Mouse (Mus musculus) MEL (cell line): ENCODE results near the gene Timm29. TPM values are rescaled to one million over a fixed set of nuclear protein-coding genes. Genes with fewer than 3 reads are reported as not detected.
A peak's percentile ranks its signal among the peaks of the same experiment; 100 is the strongest.

Source experiments
- DNase-seq: peaks from one replicate; pipeline ENCODE4 v3.0.0; 2011; ENCODE audit warnings: low read depth, low spot score
- H3K27ac ChIP-seq: 2 replicates; pipeline ENCODE4 v1.5.1; 2012; ENCODE audit warnings: low read depth, mild to moderate bottlenecking, control low read depth, low read length, moderate library complexity; ENCODE audit not compliant: control insufficient read depth
- H3K27me3 ChIP-seq, 2 experiments: fragments of 150-350 bp in 1 of 2; sonication (generic) in 1 of 2; 2 replicates each; pipeline ENCODE4 v1.6.1; 2012; ENCODE audit warnings: low read length in 2 of 2, mild to moderate bottlenecking in 2 of 2, improper control_type of control experiment in 1 of 2, moderate library complexity in 1 of 2; ENCODE audit not compliant: insufficient read depth in 2 of 2, control insufficient read depth in 1 of 2
- H3K36me3 ChIP-seq, 2 experiments: 2 replicates each; pipeline ENCODE4 v1.6.1; 2012 to 2014; ENCODE audit warnings: low read length in 2 of 2, improper control_type of control experiment in 1 of 2, inconsistent platforms in 1 of 2, mild to moderate bottlenecking in 1 of 2; ENCODE audit not compliant: insufficient read depth in 2 of 2, control insufficient read depth in 1 of 2
- H3K4me1 ChIP-seq, 2 experiments: fragments of 150-350 bp in 1 of 2; sonication (generic) in 1 of 2; 2 replicates each; pipeline ENCODE4 v1.6.1; 2012; ENCODE audit warnings: low read length in 2 of 2, improper control_type of control experiment in 1 of 2, mild to moderate bottlenecking in 1 of 2; ENCODE audit not compliant: insufficient read depth in 2 of 2, control insufficient read depth in 1 of 2
- H3K4me3 ChIP-seq, 2 experiments: fragments of 150-350 bp in 1 of 2; sonication (generic) in 1 of 2; 2 replicates each; pipeline ENCODE4 v1.5.1; 2012; ENCODE audit warnings: low read depth in 2 of 2, low read length in 2 of 2, mild to moderate bottlenecking in 2 of 2, moderate library complexity in 2 of 2, control low read depth in 1 of 2, improper control_type of control experiment in 1 of 2; ENCODE audit not compliant: control insufficient read depth in 1 of 2, insufficient read depth in 1 of 2
- H3K79me2 ChIP-seq: 2 replicates; pipeline ENCODE4 v1.6.1; 2012; ENCODE audit warnings: mild to moderate bottlenecking, low read length, moderate library complexity; ENCODE audit not compliant: control insufficient read depth, poor library complexity, insufficient read depth
- H3K9ac ChIP-seq: 2 replicates; pipeline ENCODE4 v1.6.1; 2012; ENCODE audit warnings: low read depth, mild to moderate bottlenecking, control low read depth, low read length, moderate library complexity; ENCODE audit not compliant: control insufficient read depth, poor library complexity, severe bottlenecking
- H3K9me3 ChIP-seq: fragments of 150-350 bp; sonication (generic); replicated peaks from 2 replicates; pipeline ENCODE4 v1.6.1; 2012; ENCODE audit warnings: mild to moderate bottlenecking, low read length, improper control_type of control experiment, moderate library complexity; ENCODE audit not compliant: insufficient read depth
- CHD1 ChIP-seq: IDR thresholded peaks from 2 replicates; pipeline ENCODE4 v1.6.1; 2012; ENCODE audit warnings: low read depth, mild to moderate bottlenecking, inconsistent platforms, low read length, improper control_type of control experiment
- CHD2 ChIP-seq: IDR thresholded peaks from 2 replicates; pipeline ENCODE4 v1.6.1; 2011; ENCODE audit warnings: low read length, improper control_type of control experiment
- CTCF ChIP-seq, 3 experiments: IDR thresholded peaks in 2 of 3; conservative IDR thresholded peaks in 1 of 3; 2 replicates each; pipeline ENCODE4 v1.5.1; 2011 to 2012; ENCODE audit warnings: low read length in 3 of 3, low read depth in 2 of 3, mild to moderate bottlenecking in 2 of 3, improper control_type of control experiment in 1 of 3, inconsistent platforms in 1 of 3, mixed read lengths in 1 of 3, moderate library complexity in 1 of 3; ENCODE audit not compliant: control insufficient read depth in 1 of 3, insufficient read depth in 1 of 3, poor library complexity in 1 of 3, severe bottlenecking in 1 of 3
- ELF1 ChIP-seq: IDR thresholded peaks from 2 replicates; pipeline ENCODE4 v1.6.1; 2014; ENCODE audit warnings: low read depth, mild to moderate bottlenecking, inconsistent platforms, low read length, improper control_type of control experiment, moderate library complexity
- EP300 ChIP-seq, 2 experiments: IDR thresholded peaks; 2 replicates each; pipeline ENCODE4 v1.6.1; 2011; ENCODE audit warnings: improper control_type of control experiment in 2 of 2, low read length in 2 of 2, low read depth in 1 of 2, mild to moderate bottlenecking in 1 of 2
- GABPA ChIP-seq: IDR thresholded peaks from 2 replicates; pipeline ENCODE4 v1.6.1; 2012; ENCODE audit warnings: low read depth, mild to moderate bottlenecking, inconsistent platforms, low read length, improper control_type of control experiment, moderate library complexity
- GATA1 ChIP-seq: IDR thresholded peaks from 2 replicates; pipeline ENCODE4 v1.6.1; 2011; ENCODE audit warnings: low read depth, low read length, improper control_type of control experiment
- HCFC1 ChIP-seq: IDR thresholded peaks from 2 replicates; pipeline ENCODE4 v1.6.1; 2012; ENCODE audit warnings: low read depth, mild to moderate bottlenecking, inconsistent platforms, low read length, improper control_type of control experiment, moderate library complexity
- JUND ChIP-seq: IDR thresholded peaks from 2 replicates; pipeline ENCODE4 v1.6.1; 2011; ENCODE audit warnings: low read depth, mild to moderate bottlenecking, improper control_type of control experiment, low read length
- KAT2A ChIP-seq: conservative IDR thresholded peaks from 2 replicates; pipeline ENCODE4 v1.6.1; 2012; ENCODE audit warnings: low read depth, low read length, improper control_type of control experiment, inconsistent platforms
- MAX ChIP-seq: IDR thresholded peaks from 2 replicates; pipeline ENCODE4 v1.6.1; 2011; ENCODE audit warnings: low read length, improper control_type of control experiment
- MEF2A ChIP-seq: IDR thresholded peaks from 2 replicates; pipeline ENCODE4 v1.6.1; 2014; ENCODE audit warnings: low read depth, mild to moderate bottlenecking, inconsistent platforms, low read length, improper control_type of control experiment; ENCODE audit not compliant: poor library complexity, insufficient replicate concordance, severe bottlenecking; ENCODE audit errors: extremely low read depth
- MXI1 ChIP-seq: IDR thresholded peaks from 2 replicates; pipeline ENCODE4 v1.6.1; 2011; ENCODE audit warnings: mild to moderate bottlenecking, low read depth, low read length, improper control_type of control experiment
- MYC ChIP-seq: IDR thresholded peaks from 2 replicates; pipeline ENCODE4 v1.6.1; 2011; ENCODE audit warnings: low read depth, mild to moderate bottlenecking, low read length, improper control_type of control experiment, moderate library complexity
- NELFE ChIP-seq: IDR thresholded peaks from 2 replicates; pipeline ENCODE4 v1.6.1; 2011; ENCODE audit warnings: low read depth, low read length, improper control_type of control experiment
- NRF1 ChIP-seq: IDR thresholded peaks from 2 replicates; pipeline ENCODE4 v1.6.1; 2014; ENCODE audit warnings: low read depth, mild to moderate bottlenecking, inconsistent platforms, low read length, improper control_type of control experiment, moderate library complexity; ENCODE audit not compliant: poor library complexity, insufficient read depth, severe bottlenecking
- POLR2A ChIP-seq, 2 experiments: IDR thresholded peaks; 2 replicates each; pipeline ENCODE4 v1.6.1; 2011 to 2012; ENCODE audit warnings: low read length in 2 of 2, mild to moderate bottlenecking in 2 of 2, control low read depth in 1 of 2, improper control_type of control experiment in 1 of 2, low read depth in 1 of 2, moderate library complexity in 1 of 2; ENCODE audit not compliant: control insufficient read depth in 1 of 2, insufficient read depth in 1 of 2, poor library complexity in 1 of 2
- POLR2AphosphoS2 ChIP-seq: IDR thresholded peaks from 2 replicates; pipeline ENCODE4 v1.6.1; 2011; ENCODE audit warnings: low read length, improper control_type of control experiment
- POLR2AphosphoS5 ChIP-seq: IDR thresholded peaks from 2 replicates; pipeline ENCODE4 v1.6.1; 2012; ENCODE audit warnings: low read depth, borderline replicate concordance, mild to moderate bottlenecking, inconsistent platforms, low read length, moderate library complexity, mixed read lengths
- RAD21 ChIP-seq: IDR thresholded peaks from 2 replicates; pipeline ENCODE4 v1.6.1; 2011; ENCODE audit warnings: mild to moderate bottlenecking, low read depth, low read length, improper control_type of control experiment
- RCOR1 ChIP-seq: IDR thresholded peaks from 2 replicates; pipeline ENCODE4 v1.6.1; 2012; ENCODE audit warnings: low read depth, mild to moderate bottlenecking, inconsistent platforms, low read length, improper control_type of control experiment
- SIN3A ChIP-seq: IDR thresholded peaks from 2 replicates; pipeline ENCODE4 v1.6.1; 2012; ENCODE audit warnings: low read length, improper control_type of control experiment, inconsistent platforms
- SMC3 ChIP-seq: IDR thresholded peaks from 2 replicates; pipeline ENCODE4 v1.6.1; 2011; ENCODE audit warnings: low read depth, low read length, improper control_type of control experiment
- TAL1 ChIP-seq: IDR thresholded peaks from 2 replicates; pipeline ENCODE4 v1.6.1; 2012; ENCODE audit warnings: mild to moderate bottlenecking, inconsistent platforms, low read length, moderate library complexity, mixed read lengths
- TBP ChIP-seq: IDR thresholded peaks from 2 replicates; pipeline ENCODE4 v1.8.0; 2011; ENCODE audit warnings: low read depth, low read length, improper control_type of control experiment
- TCF12 ChIP-seq: IDR thresholded peaks from 2 replicates; pipeline ENCODE4 v1.6.1; 2014; ENCODE audit warnings: low read depth, mild to moderate bottlenecking, inconsistent platforms, low read length, improper control_type of control experiment, moderate library complexity
- UBTF ChIP-seq: IDR thresholded peaks from 2 replicates; pipeline ENCODE4 v1.6.1; 2012; ENCODE audit warnings: low read depth, mild to moderate bottlenecking, inconsistent platforms, low read length, improper control_type of control experiment, moderate library complexity, borderline replicate concordance; ENCODE audit not compliant: insufficient read depth
- ZC3H11A ChIP-seq: IDR thresholded peaks from 2 replicates; pipeline ENCODE4 v1.6.1; 2012; ENCODE audit warnings: low read depth, mild to moderate bottlenecking, inconsistent platforms, low read length, improper control_type of control experiment
- ZNF384 ChIP-seq: IDR thresholded peaks from 2 replicates; pipeline ENCODE4 v1.6.1; 2012; ENCODE audit warnings: low read depth, mild to moderate bottlenecking, inconsistent platforms, low read length, improper control_type of control experiment
- polyA plus RNA-seq, 2 experiments: library from polyadenylated mRNA; stranded (reverse) in 1 of 2; unstranded in 1 of 2; fragments of >175 nt in 1 of 2; fragments of >200 nt in 1 of 2; gene quantifications; 2 replicates each; pipeline versions ENCODE4 v1.2.1 to v1.2.4; 2012; ENCODE audit warnings: low replicate concordance in 2 of 2, low read depth in 1 of 2; ENCODE audit not compliant: insufficient read length in 2 of 2, insufficient read depth in 1 of 2, missing spikeins in 1 of 2
- total RNA-seq: library from RNA; depleted of rRNA; stranded (reverse); fragments of 300-350 nt; gene quantifications from 2 replicates; pipeline ENCODE4 v1.2.3, GENCODE M21; 2012

Timm29 gene
- total and polyA plus RNA-seq, 3 experiments, result 45.8 to 163 (median 87.9) TPM

GRCm38 (mm10) chr9:21627145-21627795, 34.7 kb downstream of the Timm29 start:
- H3K9ac ChIP-seq, result no peak overlapping the region
- no peak for DNase-seq
- peaks cover 2 to 24% of the 10 kb centered on the region in 2 experiments; a peak in 3 of 4 replicates for H3K36me3 ChIP-seq
- H3K27me3 ChIP-seq, result no peaks in the 10 kb centered on the region
- H3K4me1 ChIP-seq, result no peaks in the 10 kb centered on the region
- no peak overlapping the region for H3K4me3 ChIP-seq
- H3K9me3 ChIP-seq, result no peaks in the 10 kb centered on the region
- H3K79me2 ChIP-seq, result peaks cover 81% of the 10 kb centered on the region
- no peak for TF ChIP-seq EP300 (IDR thresholded peaks at IDR 0.05; ENCODE audit: low read depth in 1 of 2, low read length in 2 of 2)
- no peak for TF ChIP-seq KAT2A
- TF ChIP-seq TBP, result no peak
- TF ChIP-seq CHD1, result no peak
- TF ChIP-seq MAX, result no peak
- TF ChIP-seq MYC, result no peak
- TF ChIP-seq ZNF384, result peak; percentile 84
- no peak for TF ChIP-seq TAL1
- no peak for TF ChIP-seq TCF12
- no peak for TF ChIP-seq ELF1
- no peak for TF ChIP-seq SMC3
- TF ChIP-seq JUND, result no peak
- TF ChIP-seq MEF2A, result no peak
- TF ChIP-seq NRF1, result 0 out of 2 replicates have a peak, but pooled peaks have one; percentile 0
- TF ChIP-seq POLR2A (IDR thresholded peaks at IDR 0.05; ENCODE audit: control insufficient read depth in 1 of 2, insufficient read depth in 1 of 2, low read depth in 1 of 2, low read length in 2 of 2, poor library complexity in 1 of 2), result no peak
- no peak for TF ChIP-seq POLR2AphosphoS5
- TF ChIP-seq UBTF, result no peak
- H3K27ac ChIP-seq, result no peak overlapping the region

GRCm38 (mm10) chr9:21630673-21631072, 38.2 kb downstream of the Timm29 start:
- Histone ChIP-seq H3K9ac (no peak overlapping the region), H3K27me3 (no peaks in the 10 kb centered on the region), H3K79me2 (peaks cover 57% of the 10 kb centered on the region), H3K4me3 (no peak overlapping the region), H3K4me1 (no peaks in the 10 kb centered on the region), H3K36me3 (peaks cover 2 to 45% of the 10 kb centered on the region in 2 experiments; a peak in 3 of 4 replicates), H3K27ac (no peak overlapping the region), H3K9me3 (no peaks in the 10 kb centered on the region)
- DNase-seq, result peak; percentile 91
- no peak for TF ChIP-seq GABPA
- no peak for TF ChIP-seq NELFE
- TF ChIP-seq ZC3H11A, result peak; percentile 77
- TF ChIP-seq RAD21, result peak; percentile 70
- TF ChIP-seq TCF12, result 0 out of 2 replicates have a peak, but pooled peaks have one; percentile 23
- TF ChIP-seq CTCF (IDR thresholded peaks at IDR 0.05 in 2 of 3, conservative IDR thresholded peaks at IDR 0.05 in 1 of 3; ENCODE audit: control insufficient read depth in 1 of 3, insufficient read depth in 1 of 3, low read depth in 2 of 3, low read length in 3 of 3, poor library complexity in 1 of 3, severe bottlenecking in 1 of 3), result peak; percentile 86 to 87 (median 86)
- peak; percentile 73 for TF ChIP-seq ZNF384
- TF ChIP-seq GATA1, result no peak
- TF ChIP-seq UBTF, result no peak
- TF ChIP-seq HCFC1, result 0 out of 2 replicates have a peak, but pooled peaks have one; percentile 39
- TF ChIP-seq POLR2AphosphoS5, result no peak
- peak; percentile 73 for TF ChIP-seq SIN3A
- TF ChIP-seq POLR2AphosphoS2, result no peak
- TF ChIP-seq RCOR1, result peak; percentile 19; the same call in 1 of the 2 replicates
- no peak for TF ChIP-seq CHD2
- TF ChIP-seq POLR2A (IDR thresholded peaks at IDR 0.05; ENCODE audit: control insufficient read depth in 1 of 2, insufficient read depth in 1 of 2, low read depth in 1 of 2, low read length in 2 of 2, poor library complexity in 1 of 2), result peak in 1 of 2 experiments; percentile 33; a peak in 1 of 4 replicates
- no peak; the same call in 1 of the 2 replicates for TF ChIP-seq MXI1
- TF ChIP-seq TBP, result peak; percentile 89
- 0 out of 2 replicates have a peak, but pooled peaks have one; percentile 78 for TF ChIP-seq CHD1
- TF ChIP-seq SMC3, result peak; percentile 84
- TF ChIP-seq JUND, result no peak
